Mouse (Mus musculus) embryonic facial prominence, embryonic 11.5 days (tissue): ENCODE measurements around the gene Prm2. TPM values are rescaled to one million over a fixed set of nuclear protein-coding genes. Genes with fewer than 3 reads are reported as not detected.
"Not testable (repeated sequence)": the region's sequence is repeated elsewhere in the genome, so short reads cannot be mapped to it uniquely, and the experiment has no call there.

Experiments
- ATAC-seq: fragments of 200-750 bp; cut with Nextera tagmentation; replicated peaks from 2 replicates; pipeline ENCODE4 v1.8.0; 2017; ENCODE audit warnings: low read depth; ENCODE audit not compliant: insufficient number of reproducible peaks, low FRiP score, low TSS enrichment
- DNase-seq: peaks from one replicate; pipeline ENCODE4 v3.0.0-alpha.2; 2015; ENCODE audit warnings: low spot score
- H3K27ac ChIP-seq: fragments of 300-500 bp; sonication (generic); replicated peaks from 2 replicates; pipeline ENCODE4 v1.5.1; 2014; ENCODE audit warnings: mild to moderate bottlenecking, low read depth, low read length, control low read depth
- H3K27me3 ChIP-seq: fragments of 300-500 bp; sonication (generic); 2 replicates; pipeline ENCODE4 v1.6.1; 2014; ENCODE audit warnings: mild to moderate bottlenecking, low read length, moderate library complexity, mixed read lengths; ENCODE audit not compliant: control insufficient read depth, insufficient read depth
- H3K36me3 ChIP-seq: fragments of 300-500 bp; sonication (generic); replicated peaks from 2 replicates; pipeline ENCODE4 v1.6.1; 2014; ENCODE audit warnings: low read depth, mild to moderate bottlenecking, low read length, moderate library complexity, mixed read lengths; ENCODE audit not compliant: control insufficient read depth, insufficient read depth
- H3K4me1 ChIP-seq: fragments of 300-500 bp; sonication (generic); 2 replicates; pipeline ENCODE4 v1.6.1; 2014; ENCODE audit warnings: low read length, mixed read lengths; ENCODE audit not compliant: control insufficient read depth, insufficient read depth
- H3K4me2 ChIP-seq: fragments of 300-500 bp; sonication (generic); 2 replicates; pipeline ENCODE4 v1.6.1; 2014; ENCODE audit warnings: low read depth, mild to moderate bottlenecking, control low read depth, low read length, moderate library complexity
- H3K4me3 ChIP-seq: fragments of 300-500 bp; sonication (generic); 2 replicates; pipeline ENCODE4 v1.5.1; 2014; ENCODE audit warnings: low read depth, low read length, control low read depth
- H3K9ac ChIP-seq: fragments of 300-500 bp; sonication (generic); replicated peaks from 2 replicates; pipeline ENCODE4 v1.6.1; 2014; ENCODE audit warnings: mild to moderate bottlenecking, control low read depth, low read length
- H3K9me3 ChIP-seq: fragments of 300-500 bp; sonication (generic); replicated peaks from 2 replicates; pipeline ENCODE4 v1.6.1; 2016; ENCODE audit warnings: mild to moderate bottlenecking, low read length, inconsistent platforms, mixed read lengths; ENCODE audit not compliant: control insufficient read depth
- WGBS: fragments of 180-500 bp; shearing (Covaris S2); extraction: QIAGEN DNeasy Blood & Tissue Kit; methylation state at CpG from one replicate; pipeline ENCODE4 v1.1.7; 2014; 5-methylcytosine and 5-hydroxymethylcytosine counted together
- polyA plus RNA-seq: library from polyadenylated mRNA; unstranded; fragments of >200 nt; fragmentation: Nextera tagmentation; extraction: Ambion mirVana; gene quantifications from 2 replicates; pipeline ENCODE4 v1.2.1, GENCODE M21; 2014

Gene Prm2
- polyA plus RNA-seq, 1 experiment from 2014 or later = not detected

DNA sequence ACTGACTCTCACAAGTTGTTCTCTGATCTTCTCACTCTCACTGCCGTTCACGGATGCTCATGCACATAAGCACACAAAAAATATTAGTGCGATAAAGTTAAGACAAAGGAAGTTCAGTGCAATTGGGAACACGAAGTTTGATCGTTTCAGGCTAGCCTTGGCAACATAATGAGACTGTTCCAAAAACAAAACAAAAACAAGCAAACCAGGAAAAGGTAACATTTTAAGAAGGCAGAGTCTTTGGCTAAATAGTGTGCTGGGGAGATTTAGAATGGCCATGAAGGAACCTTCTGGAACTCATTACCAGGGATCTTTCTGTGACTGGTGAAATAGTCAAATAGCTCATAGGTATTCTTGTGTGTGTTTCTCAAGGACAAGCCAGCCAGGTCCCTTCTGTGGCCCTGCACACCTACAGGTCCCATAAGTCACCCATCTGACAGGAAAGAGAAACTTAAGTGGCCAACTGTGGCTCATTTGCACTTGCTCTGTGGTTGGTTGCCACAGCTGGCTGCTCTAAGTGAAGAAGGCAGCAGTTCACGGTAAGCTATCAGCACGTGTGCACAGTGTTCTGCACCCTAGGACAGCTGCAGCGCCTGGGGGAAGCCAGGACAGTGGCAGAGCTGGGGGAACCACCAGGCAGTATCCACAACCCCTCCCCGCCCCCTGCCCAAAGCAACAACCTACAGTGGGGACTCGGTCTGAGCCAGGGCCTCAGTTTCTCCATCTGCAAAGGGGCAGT lies 10.0 kb upstream of the Prm2 start, which contains the start of gene Prm1:
Gene Prm1 (minus strand): TSS at position 51 of the 739 bp plus-strand sequence.
- Histone ChIP-seq H3K9me3 (no peaks in the 10 kb centered on the region), H3K27me3 (no peaks in the 10 kb centered on the region), H3K4me2 (no peak within 1 kb of the TSS), H3K36me3 (no peaks in the 10 kb centered on the region), H3K27ac (no peak within 1 kb of the TSS), H3K4me3 (no peak within 1 kb of the TSS), H3K9ac (no peak within 1 kb of the TSS), H3K4me1 (no peaks in the 10 kb centered on the region)
- 74% methylated on average over 10 of the region's 10 CpGs for WGBS
- DNase-seq = no peak
- no peak for ATAC-seq

DNA sequence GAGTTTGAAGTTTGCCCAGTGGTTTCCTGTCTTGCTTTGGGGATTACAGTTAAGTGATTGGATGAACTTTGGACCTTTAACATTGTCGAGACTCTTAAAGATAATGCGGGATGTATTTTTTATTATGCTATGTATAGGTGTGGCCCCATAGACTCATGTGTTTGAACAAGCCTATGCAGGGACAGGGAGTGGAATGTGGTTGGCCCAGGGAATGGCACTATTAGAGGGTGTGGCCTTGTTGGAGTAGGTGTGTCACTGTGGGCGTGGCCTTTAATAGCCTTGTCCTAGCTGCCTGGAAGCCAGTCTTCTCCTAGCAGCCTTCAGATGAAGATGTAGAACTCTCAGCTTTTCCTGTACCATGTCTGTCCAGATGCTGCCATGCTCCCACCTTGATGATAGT lies 6.5 kb upstream of the Prm2 start:
- not testable (repeated sequence) for H3K36me3 ChIP-seq, H3K4me2 ChIP-seq, H3K9ac ChIP-seq, H3K27me3 ChIP-seq, ATAC-seq, H3K27ac ChIP-seq, H3K4me1 ChIP-seq, DNase-seq, H3K4me3 ChIP-seq, H3K9me3 ChIP-seq
- WGBS = 88% methylated on average over 3 of the region's 3 CpGs

DNA sequence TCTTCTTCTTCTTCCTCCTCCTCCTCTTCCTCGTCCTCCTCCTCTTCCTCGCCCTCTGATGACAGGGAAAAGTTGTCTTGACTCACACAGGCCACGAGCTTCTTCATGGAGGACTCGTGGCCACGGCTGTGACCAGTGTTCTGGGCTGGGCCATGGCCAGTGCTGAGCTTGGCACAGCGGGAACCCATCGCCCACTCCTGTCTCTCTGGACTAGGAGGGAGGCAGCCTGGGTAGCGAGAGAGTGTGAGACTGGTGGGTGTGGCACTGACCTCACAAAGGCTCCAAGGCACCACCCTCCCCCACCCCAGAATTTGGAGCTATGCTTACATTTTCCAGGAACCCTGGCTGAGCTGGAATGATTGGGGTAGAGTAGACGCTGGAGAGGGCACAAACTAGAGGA lies 5.2 kb downstream of the Prm2 start, which contains the start of gene Prm3:
Gene Prm3 (minus strand): TSS at position 213 of the 400 bp plus-strand sequence.
- 76% methylated on average over 9 of the region's 9 CpGs for WGBS
- H3K4me3 ChIP-seq = no peak within 1 kb of the TSS
- H3K9me3 ChIP-seq = no peaks in the 10 kb centered on the region
- no peaks in the 10 kb centered on the region for H3K36me3 ChIP-seq
- H3K4me2 ChIP-seq = no peak within 1 kb of the TSS
- H3K27me3 ChIP-seq = no peaks in the 10 kb centered on the region
- H3K27ac ChIP-seq = no peak within 1 kb of the TSS
- no peak for ATAC-seq
- DNase-seq = no peak
- H3K9ac ChIP-seq = no peak within 1 kb of the TSS
- H3K4me1 ChIP-seq = no peaks in the 10 kb centered on the region

DNA sequence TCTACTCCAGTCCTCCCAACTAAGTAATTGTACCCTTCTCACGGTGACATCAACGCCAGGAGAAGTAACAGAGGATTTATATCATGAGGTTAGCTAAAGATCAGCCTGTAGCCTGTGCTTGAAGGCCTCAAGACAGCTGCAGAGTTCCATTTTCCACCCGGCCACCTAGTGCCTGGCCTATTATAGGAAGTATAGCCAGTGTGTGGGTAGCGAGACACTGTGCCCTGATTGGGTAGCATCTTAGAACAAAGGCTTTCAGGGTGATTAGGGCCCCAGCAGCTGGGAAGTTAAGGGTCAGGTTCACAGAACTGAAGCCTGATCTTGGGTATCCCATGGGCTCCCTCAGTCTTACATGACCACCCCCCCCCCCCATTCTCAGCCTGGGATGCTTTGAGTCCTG lies 7.1 kb downstream of the Prm2 start:
- ATAC-seq = no peak
- DNase-seq = no peak
- Histone ChIP-seq H3K27ac (no peak overlapping the region), H3K9ac (no peak overlapping the region), H3K9me3 (no peaks in the 10 kb centered on the region), H3K4me2 (no peak overlapping the region), H3K4me1 (no peaks in the 10 kb centered on the region), H3K36me3 (no peaks in the 10 kb centered on the region), H3K4me3 (no peak overlapping the region), H3K27me3 (no peaks in the 10 kb centered on the region)
- 57% methylated on average over 4 of the region's 4 CpGs for WGBS

DNA sequence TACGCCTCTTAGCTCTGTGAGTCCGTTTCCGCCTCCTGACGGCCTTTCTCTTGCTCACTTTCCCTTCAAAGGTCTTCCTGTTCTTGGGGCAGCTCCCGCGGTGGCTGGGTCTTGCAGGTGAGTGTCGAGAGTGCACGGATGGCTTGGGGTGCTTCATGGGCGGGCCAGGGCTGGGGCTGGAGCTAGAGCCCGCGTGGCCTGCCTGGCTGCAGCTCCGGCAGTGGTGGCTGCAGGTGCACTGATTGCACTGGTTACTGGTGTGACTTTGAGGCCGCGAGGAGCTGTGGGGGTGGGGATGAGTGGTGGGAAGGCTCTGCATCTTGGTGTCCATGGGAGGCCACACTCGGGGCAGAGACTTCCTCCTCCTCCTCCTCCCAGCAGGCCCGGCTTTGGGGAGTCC lies 7.7 kb downstream of the Prm2 start, which contains the start of gene Tnp2:
Gene Tnp2 (minus strand): TSS at position 390 of the 400 bp plus-strand sequence.
- DNase-seq (no peak), ATAC-seq (no peak)
- H3K9ac ChIP-seq = no peak within 1 kb of the TSS
- no peak within 1 kb of the TSS for H3K4me3 ChIP-seq
- H3K9me3 ChIP-seq = no peaks in the 10 kb centered on the region
- H3K27me3 ChIP-seq = no peaks in the 10 kb centered on the region; the same call in 1 of the 2 replicates
- H3K36me3 ChIP-seq = no peaks in the 10 kb centered on the region
- no peak within 1 kb of the TSS for H3K27ac ChIP-seq
- no peaks in the 10 kb centered on the region; the same call in 1 of the 2 replicates for H3K4me1 ChIP-seq
- no peak within 1 kb of the TSS for H3K4me2 ChIP-seq
- WGBS = 51% methylated on average over 16 of the region's 16 CpGs

DNA sequence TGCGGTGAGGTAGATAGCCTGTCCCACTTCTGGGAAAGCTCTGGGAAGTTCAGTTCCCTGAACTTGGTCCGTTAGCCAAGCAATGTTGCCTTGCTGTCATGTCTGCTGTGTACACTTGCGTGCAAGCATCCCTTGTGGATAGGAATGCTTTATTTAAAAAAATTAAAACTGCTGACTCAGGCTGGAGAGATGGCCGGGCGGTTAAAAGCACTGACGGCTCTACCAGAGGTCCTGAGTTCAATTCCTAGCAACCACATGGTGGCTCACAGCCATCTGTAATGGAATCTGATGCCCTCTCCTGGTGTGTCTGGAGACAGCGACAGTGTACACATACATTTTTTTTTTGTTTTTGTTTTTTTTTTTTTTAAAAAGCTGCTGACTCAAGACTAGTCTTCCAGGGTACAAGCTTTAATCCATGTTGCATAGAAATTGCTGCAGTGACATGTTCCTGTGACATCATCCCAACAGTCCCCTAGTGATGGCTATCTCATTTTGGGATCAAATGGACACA lies 8.3 kb downstream of the Prm2 start:
- Histone ChIP-seq H3K36me3 (no peaks in the 10 kb centered on the region), H3K4me3 (no peak overlapping the region), H3K9ac (no peak overlapping the region), H3K9me3 (no peaks in the 10 kb centered on the region), H3K27me3 (no peaks in the 10 kb centered on the region; the same call in 1 of the 2 replicates), H3K4me2 (no peak overlapping the region), H3K4me1 (peaks cover under 1% of the 10 kb centered on the region; the same call in 1 of the 2 replicates), H3K27ac (no peak overlapping the region)
- WGBS = 81% methylated on average over 7 of the region's 7 CpGs
- DNase-seq (no peak), ATAC-seq (no peak)

DNA sequence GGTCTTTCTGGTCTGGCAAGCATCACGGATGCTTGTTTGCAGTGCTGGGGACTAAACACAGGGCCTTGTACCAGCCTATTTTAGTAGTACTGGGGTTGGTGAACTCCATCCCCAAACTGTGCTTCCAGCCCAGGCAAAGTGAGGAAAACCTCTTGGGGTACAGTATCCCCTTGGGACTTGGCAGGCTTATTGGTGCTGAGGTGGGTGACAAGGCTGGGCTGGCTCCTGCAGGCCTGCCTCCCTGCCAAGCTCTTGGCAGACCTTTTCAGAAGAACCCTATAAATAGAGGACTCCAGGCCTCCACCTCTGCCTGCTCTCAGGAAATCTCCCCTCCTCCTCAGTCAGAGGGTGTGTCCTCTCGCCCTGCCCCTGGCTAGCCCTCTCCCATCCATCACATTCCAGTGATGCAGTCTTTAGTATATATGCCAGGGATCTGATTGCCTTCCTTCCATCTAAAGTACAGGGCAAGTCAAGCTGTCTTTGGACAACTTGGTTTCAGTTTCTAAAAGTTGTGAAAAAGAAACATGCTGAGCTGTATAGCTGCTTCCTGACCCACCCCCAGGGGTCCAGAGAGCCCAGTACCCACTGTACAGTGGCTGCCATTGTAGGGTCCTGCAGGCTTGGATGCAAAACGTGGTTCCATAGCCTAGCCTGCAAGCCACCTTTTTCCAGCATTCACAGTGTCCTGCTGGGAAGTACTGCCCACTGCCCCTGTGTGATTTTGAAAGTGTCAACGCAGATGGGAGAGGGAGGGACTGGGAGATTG lies 9.0 kb downstream of the Prm2 start:
- no peaks in the 10 kb centered on the region for H3K36me3 ChIP-seq
- H3K9me3 ChIP-seq = no peaks in the 10 kb centered on the region
- H3K4me3 ChIP-seq = no peak overlapping the region
- H3K9ac ChIP-seq = no peak overlapping the region; the same call in 1 of the 2 replicates
- no peaks in the 10 kb centered on the region; the same call in 1 of the 2 replicates for H3K27me3 ChIP-seq
- H3K4me2 ChIP-seq = no peak overlapping the region; the same call in 1 of the 2 replicates
- H3K27ac ChIP-seq = no peak overlapping the region
- H3K4me1 ChIP-seq = peaks cover 4% of the 10 kb centered on the region; the same call in 1 of the 2 replicates
- no peak for DNase-seq
- ATAC-seq = no peak
- 58% methylated on average over 4 of the region's 4 CpGs for WGBS
